Mouse (Mus musculus) layer of hippocampus, adult 2 months (tissue): ENCODE results near the gene Pex6. TPM values are rescaled to one million over a fixed set of nuclear protein-coding genes. Genes with fewer than 3 reads are reported as not detected.

Experiments used
- DNase-seq, 2 experiments: peaks; one replicate each; pipeline ENCODE4 v3.0.0; 2022; ENCODE audit warnings: low spot score in 2 of 2
- H3K27ac ChIP-seq: fragments of 200-600 bp; 2 replicates; pipeline ENCODE4 v1.8.1; 2022
- H3K4me3 ChIP-seq: fragments of 200-600 bp; 2 replicates; pipeline ENCODE4 v1.8.1; 2022; ENCODE audit warnings: mild to moderate bottlenecking
- CTCF ChIP-seq: fragments of 200-600 bp; conservative IDR thresholded peaks from 2 replicates; pipeline ENCODE4 v1.8.1; 2022; ENCODE audit warnings: antibody characterized with exemption, mild to moderate bottlenecking, moderate library complexity
- total RNA-seq, 2 experiments: library from RNA; stranded (reverse); gene quantifications; 2 replicates each; pipeline ENCODE4 v1.2.3; 2021

Pex6 gene
- total RNA-seq, 2 experiments from 2014 or later, result 53.6 to 58.4 TPM

GRCm38 (mm10) chr17:46681466-46682118 is 29.7 kb upstream of the Pex6 start:
- Histone ChIP-seq H3K27ac (peak overlapping the region; percentile 87), H3K4me3 (peak overlapping the region; percentile 78)
- no peak for DNase-seq
- TF ChIP-seq CTCF, result no peak

DNA sequence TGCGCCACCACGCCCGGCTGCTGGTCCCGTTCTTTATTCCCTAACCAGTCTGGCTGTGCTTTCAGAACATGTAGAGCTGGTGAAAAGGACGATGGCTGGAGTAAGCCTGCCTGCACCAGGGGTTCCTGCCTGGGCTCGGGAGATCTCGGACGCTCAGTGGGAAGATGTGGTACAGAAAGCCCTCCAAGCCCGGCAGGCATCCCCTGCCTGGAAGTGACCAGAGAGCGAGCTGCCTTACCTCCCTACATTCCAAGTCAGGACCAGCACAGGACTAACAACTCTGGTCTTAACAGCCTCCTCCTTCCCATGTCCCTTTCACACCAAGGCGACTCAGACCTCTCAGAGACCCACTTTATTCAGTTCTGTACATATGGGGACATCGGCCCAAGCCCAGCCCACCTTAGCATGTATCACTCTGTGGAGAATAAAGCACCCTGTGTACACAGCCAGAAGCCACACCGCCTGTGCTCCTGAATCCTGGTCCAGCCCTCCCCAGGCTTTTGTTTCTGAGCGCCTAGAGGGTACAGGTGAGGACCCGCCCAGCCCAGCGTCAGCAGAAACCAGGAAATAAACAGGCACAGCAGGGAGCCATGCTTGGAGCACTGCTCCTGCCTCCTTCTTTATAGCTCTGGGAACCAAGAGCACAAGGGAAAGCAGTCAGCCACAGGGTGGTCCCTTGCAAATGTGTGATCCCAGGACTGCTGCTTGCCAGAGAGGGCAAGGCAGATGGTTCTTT is 28.4 kb upstream of the Pex6 start:
- DNase-seq, result no peak
- Histone ChIP-seq H3K4me3 (no peak overlapping the region), H3K27ac (no peak overlapping the region)
- no peak for TF ChIP-seq CTCF

DNA sequence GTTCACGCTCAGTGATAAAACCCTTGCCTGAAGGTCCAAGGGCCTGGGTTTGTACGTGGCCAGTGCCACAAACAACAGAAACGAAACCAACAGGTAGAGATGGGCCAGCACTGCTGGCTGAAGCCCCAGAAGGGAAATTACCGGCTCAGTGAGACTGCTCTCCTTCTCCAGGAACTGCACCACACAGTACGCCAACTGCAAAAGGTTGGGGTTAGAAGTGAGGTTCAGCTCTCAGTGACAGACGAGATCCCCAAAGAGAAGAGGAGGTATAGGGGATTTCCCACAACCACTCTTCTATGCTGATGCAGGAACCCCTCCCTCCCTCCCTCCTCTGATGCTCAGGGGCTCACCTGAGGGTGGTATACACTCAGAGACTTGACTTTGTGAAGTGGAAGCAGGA is 25.4 kb upstream of the Pex6 start:
- no peak for TF ChIP-seq CTCF
- H3K27ac ChIP-seq, result no peak overlapping the region
- DNase-seq, result no peak
- H3K4me3 ChIP-seq, result no peak overlapping the region

GRCm38 (mm10) chr17:46690665-46691064 is 20.6 kb upstream of the Pex6 start:
- no peak for TF ChIP-seq CTCF
- Histone ChIP-seq H3K4me3 (no peak overlapping the region), H3K27ac (no peak overlapping the region)
- DNase-seq, result no peak

DNA sequence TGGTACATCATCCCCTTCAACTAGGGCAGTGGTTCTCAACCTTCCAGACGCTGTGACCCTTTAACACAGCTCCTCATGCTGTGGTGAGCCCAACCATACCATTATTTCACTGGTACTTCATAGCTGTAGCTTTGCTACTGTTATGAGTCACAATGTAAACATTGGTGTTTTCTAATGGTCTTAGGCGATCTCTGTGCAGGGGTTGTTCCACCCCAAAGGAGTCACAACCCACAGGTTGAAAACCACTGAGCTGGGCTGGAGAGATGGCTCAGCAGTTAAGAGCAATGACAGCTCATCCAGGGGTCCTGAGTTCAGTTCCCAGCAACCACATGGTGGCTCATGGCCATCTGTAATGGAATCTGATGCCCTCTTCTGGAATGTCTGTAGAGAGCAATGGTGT is 19.9 kb upstream of the Pex6 start:
- no peak for DNase-seq
- Histone ChIP-seq H3K27ac (no peak overlapping the region), H3K4me3 (no peak overlapping the region)
- TF ChIP-seq CTCF, result no peak

- TF ChIP-seq CTCF, result no peak
- DNase-seq, result no peak
- Histone ChIP-seq H3K27ac (no peak overlapping the region), H3K4me3 (no peak overlapping the region)
Observed at GRCm38 (mm10) chr17:46694517-46695063, 16.7 kb upstream of the Pex6 start.

- no peak for DNase-seq
- no peak for TF ChIP-seq CTCF
- H3K4me3 ChIP-seq, result no peak overlapping the region
- H3K27ac ChIP-seq, result no peak overlapping the region
Observed at GRCm38 (mm10) chr17:46698515-46698914, 12.7 kb upstream of the Pex6 start.

DNA sequence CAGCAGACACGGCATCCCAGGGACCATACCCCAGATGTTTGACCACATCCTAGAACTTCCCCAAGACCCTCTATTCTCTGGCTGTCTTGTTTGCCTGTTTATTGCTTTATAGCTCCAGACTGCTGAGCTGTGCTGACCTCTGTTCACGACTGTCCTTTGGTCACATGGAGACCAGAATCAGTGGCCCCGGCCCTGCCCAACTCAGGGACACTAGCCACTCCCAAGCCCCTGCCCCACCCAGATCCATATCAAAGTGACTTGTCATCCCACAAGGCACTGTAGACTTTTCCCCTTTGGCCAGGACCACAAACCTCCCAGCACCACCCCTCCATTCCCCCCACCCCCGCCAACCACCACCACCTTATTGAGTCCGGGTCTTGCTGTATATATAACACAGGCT is 12.0 kb upstream of the Pex6 start:
- no peak for DNase-seq
- Histone ChIP-seq H3K4me3 (no peak overlapping the region), H3K27ac (no peak overlapping the region)
- TF ChIP-seq CTCF, result no peak

- Histone ChIP-seq H3K27ac (no peak overlapping the region), H3K4me3 (no peak overlapping the region)
- no peak for TF ChIP-seq CTCF
- DNase-seq, result no peak
Observed at GRCm38 (mm10) chr17:46699912-46700311, 11.4 kb upstream of the Pex6 start.

GRCm38 (mm10) chr17:46701489-46701888 is 9.8 kb upstream of the Pex6 start:
- TF ChIP-seq CTCF, result no peak
- H3K4me3 ChIP-seq, result peak overlapping the region; percentile 93
- peak overlapping the region; percentile 78 for H3K27ac ChIP-seq
- no peak for DNase-seq

GRCm38 (mm10) chr17:46702100-46702499 is 9.2 kb upstream of the Pex6 start:
- no peak for TF ChIP-seq CTCF
- H3K27ac ChIP-seq, result peak overlapping the region; percentile 78
- no peak for DNase-seq

GRCm38 (mm10) chr17:46702506-46702905 is 8.8 kb upstream of the Pex6 start:
- no peak for DNase-seq
- peak overlapping the region; percentile 78 for H3K27ac ChIP-seq
- peak overlapping the region; percentile 93 for H3K4me3 ChIP-seq
- no peak for TF ChIP-seq CTCF

More at GRCm38 (mm10) chr17:46702100-46702499, 9.2 kb upstream of the Pex6 start:
- H3K4me3 ChIP-seq, result peak overlapping the region; percentile 93

DNA sequence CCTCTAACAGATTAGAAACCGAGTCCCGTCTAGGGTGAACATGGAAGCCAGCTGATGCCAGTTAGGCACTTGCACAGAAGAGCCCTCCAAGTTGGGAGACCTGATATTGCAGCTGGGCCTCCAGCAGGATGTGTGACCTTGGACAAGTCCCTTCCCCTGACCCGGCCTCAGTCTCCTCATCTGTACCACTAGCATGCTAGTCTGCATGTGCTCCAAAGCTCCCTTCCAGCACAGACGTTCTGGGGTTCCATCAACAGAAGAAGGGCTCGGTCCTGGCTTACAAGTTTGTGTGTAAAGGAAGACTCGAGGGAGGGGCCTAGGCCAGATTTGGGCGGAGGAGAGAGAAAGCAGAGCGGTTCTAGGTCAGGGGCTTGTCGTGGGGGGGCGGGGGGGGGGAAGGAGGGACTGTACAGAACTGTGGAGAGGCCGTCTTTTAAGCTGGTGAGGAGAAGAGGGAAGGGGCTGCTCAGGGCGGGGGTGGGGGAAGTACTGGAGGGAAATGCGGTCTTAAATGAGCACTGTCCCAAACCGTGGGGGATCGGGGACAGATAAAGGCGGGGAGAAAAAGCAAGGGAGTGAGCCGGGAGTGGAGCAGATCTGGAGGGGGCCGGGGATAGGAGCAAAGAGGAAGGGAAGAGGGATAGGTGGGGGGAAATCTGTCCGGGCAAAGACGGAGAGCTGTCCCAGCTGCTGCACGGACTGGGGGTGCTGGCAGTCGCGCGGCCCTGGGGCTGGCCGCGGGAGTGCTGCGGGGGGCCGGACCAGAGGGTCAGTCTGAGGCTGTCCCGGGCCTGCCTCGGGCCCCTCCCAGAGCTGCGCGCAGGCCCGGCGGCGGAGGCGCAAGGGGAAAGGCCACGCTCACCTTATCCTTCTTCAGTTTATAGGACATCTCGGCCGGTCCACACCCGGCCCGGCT is 7.0 kb upstream of the Pex6 start:
- no peak for TF ChIP-seq CTCF
- Histone ChIP-seq H3K4me3 (peak overlapping the region; percentile 93), H3K27ac (peak overlapping the region; percentile 95)
- no peak for DNase-seq
